Comparison of ENCODE assay signal across 13 mouse cellular contexts in genomic region chr19:55217365-55217764, GRCm38 (mm10). TPM values are rescaled to one million over a fixed set of nuclear protein-coding genes. Genes with fewer than 3 reads are reported as not detected.
DNase-seq lines count a peak whose midpoint lies in the region; TF ChIP-seq lines count a peak whose summit lies in the region.
"Had no signal": no experiment of that assay in that cellular context is flagged by ENCODE, and none has a peak within 500 bp of the region (broad histone marks: within the 10 kb centered on the region; RNA-seq: fewer than 3 reads in every experiment).

No protein-coding gene starts in this region.

- peak overlapping the region; percentile 81 for H3K4me2 ChIP-seq in myocyte (ENCODE audit: low read depth)

- intact Hi-C loops in heart, postnatal 25 days (cut with DNase I), result no loop called here

- no peak overlapping the region for H3K4me3 ChIP-seq in myocyte
- H3K4me3 ChIP-seq: neural tube, embryonic 12.5 days had no signal

- H3K27me3 ChIP-seq in myocyte (ENCODE audit: control insufficient read depth, insufficient read depth, insufficient read length), result no peaks in the 10 kb centered on the region
- H3K27me3 ChIP-seq: neural tube, embryonic 12.5 days; Patski had no signal

- no peak overlapping the region for H3ac ChIP-seq in myocyte (ENCODE audit: control insufficient read depth, insufficient read length)

- no peaks in the 10 kb centered on the region for H3K36me3 ChIP-seq in myocyte (ENCODE audit: control insufficient read depth, insufficient read depth)
- H3K36me3 ChIP-seq: embryonic facial prominence, embryonic 10.5 days; neural tube, embryonic 12.5 days had no signal

- DNase-seq in kidney, adult 11 months, result peak; percentile 26
- no peak for DNase-seq in kidney, adult 18-20 months
- DNase-seq in frontal cortex, adult 2 months (ENCODE audit: extremely low spot score in 1 of 2, low spot score in 1 of 2), result peak; percentile 83 to 85
- DNase-seq in layer of hippocampus, adult 9-11 months, result peak; percentile 88
- DNase-seq in MN1 (ENCODE audit: low spot score), result no peak
- DNase-seq in urinary bladder, postnatal 36 days (ENCODE audit: low spot score in 2 of 2), result no peak
- no peak for DNase-seq in heart, postnatal 25 days (ENCODE audit: low spot score)

- H3K79me2 ChIP-seq in myocyte (ENCODE audit: control insufficient read depth, insufficient read depth), result no peaks in the 10 kb centered on the region

- TF ChIP-seq POLR2A in myocyte (IDR thresholded peaks at IDR 0.05; ENCODE audit: insufficient read length, low read depth), result no peak

TF ChIP-seq in myocyte, 11 proteins besides CTCF, POLR2A, EP300 and RAD21:
- no peak for TF ChIP-seq MAX (IDR thresholded peaks at IDR 0.05; ENCODE audit: low read depth)
- TF ChIP-seq REST (IDR thresholded peaks at IDR 0.05; ENCODE audit: insufficient read depth, insufficient read length), result no peak
- no peak for TF ChIP-seq TCF3 (IDR thresholded peaks at IDR 0.05; ENCODE audit: insufficient read length, low read depth)
- no peak for TF ChIP-seq CEBPB (IDR thresholded peaks at IDR 0.05; ENCODE audit: insufficient read depth, poor library complexity, severe bottlenecking)
- no peak for TF ChIP-seq SRF (IDR thresholded peaks at IDR 0.05; ENCODE audit: control insufficient read depth, insufficient read length, low read depth)
- TF ChIP-seq TCF12 (IDR thresholded peaks at IDR 0.05; ENCODE audit: insufficient read depth, poor library complexity, severe bottlenecking), result no peak
- no peak for TF ChIP-seq POLR2AphosphoS2 (IDR thresholded peaks at IDR 0.05; ENCODE audit: insufficient read length, low read depth)
- TF ChIP-seq E2F4 (IDR thresholded peaks at IDR 0.05; ENCODE audit: insufficient read depth), result no peak
- TF ChIP-seq MYOG (IDR thresholded peaks at IDR 0.05; ENCODE audit: control insufficient read depth in 1 of 3, insufficient read depth in 1 of 3, insufficient read length in 2 of 3, low read depth in 2 of 3), result no peak
- TF ChIP-seq USF1 (IDR thresholded peaks at IDR 0.05; ENCODE audit: low read depth), result no peak
- no peak for TF ChIP-seq MYOD1 (IDR thresholded peaks at IDR 0.05; ENCODE audit: control insufficient read depth in 1 of 3, insufficient read length in 2 of 3, low read depth in 2 of 3)

RNA-seq across cellular contexts. Expression of gene Gucy2g, which starts 23.7 kb away (rescaled TPM):
- 3.8 and 4.6 TPM in 2 replicates for polyA plus RNA-seq in frontal cortex, adult 2 months (2012; rRNA removed)
- 0.05 TPM for polyA plus RNA-seq in myocyte (2012; fragmentation: generic; extraction: Trizol)
- under 1 TPM; 0.08 to 0.10 TPM for total RNA-seq in heart, postnatal 25 days (2021)
- polyA plus RNA-seq: embryonic facial prominence, embryonic 10.5 days; forebrain, embryonic 16.5 days; heart, embryonic 16.5 days; neural tube, embryonic 12.5 days had no signal

RNA-seq across cellular contexts. Expression of gene Acsl5, which starts 34.4 kb away (rescaled TPM):
- polyA plus RNA-seq in frontal cortex, adult 2 months (2012; rRNA removed), result 24.2 and 25.8 TPM in 2 replicates
- 16.0 TPM for polyA plus RNA-seq in myocyte (2012; fragmentation: generic; extraction: Trizol)
- total RNA-seq in heart, postnatal 25 days (2021), result 10 to 100 TPM; 10.8 to 11.4 TPM

RNA-seq across cellular contexts. Expression of gene Tectb, which starts 36.8 kb away (rescaled TPM):
- polyA plus RNA-seq in frontal cortex, adult 2 months (2012; rRNA removed), result 0.11 and 0.18 TPM in 2 replicates
- not detected for polyA plus RNA-seq in myocyte (2012; fragmentation: generic; extraction: Trizol)
- under 1 TPM in 1 of 2 experiments, not detected in 1; 0.21 TPM for total RNA-seq in heart, postnatal 25 days (2021)
- polyA plus RNA-seq: embryonic facial prominence, embryonic 10.5 days; forebrain, embryonic 16.5 days; heart, embryonic 16.5 days; neural tube, embryonic 12.5 days; Patski had no signal

Comparison
In these comparisons a context has a peak if more than half of its experiments do, and no peak if none do; other contexts are left out.
1. DNase-seq: peak in kidney, adult 11 months (single experiment), frontal cortex, adult 2 months (2 of 2) and layer of hippocampus, adult 9-11 months (single experiment); none in kidney, adult 18-20 months (single experiment), MN1 (single experiment), urinary bladder, postnatal 36 days (0 of 2) and heart, postnatal 25 days (single experiment).